Mouse (Mus musculus): ENCODE results near the gene Twsg1. TPM values are rescaled to one million over a fixed set of nuclear protein-coding genes. Genes with fewer than 3 reads are reported as not detected.

Gene Twsg1
- polyA plus RNA-seq, 1 experiment from 2014 or later, result 121 TPM

GRCm38 (mm10) chr17:65947307-65947706 lies 3.7 kb downstream of the Twsg1 start:
- no peak for ATAC-seq (ENCODE audit: insufficient number of reproducible peaks, insufficient read depth, low FRiP score, low read depth)
- 19% methylated on average over 8 of the region's 8 CpGs for WGBS
- no peaks in the 10 kb centered on the region for H3K9me3 ChIP-seq (ENCODE audit: control insufficient read depth, low read length)
- H3K4me1 ChIP-seq (ENCODE audit: control insufficient read depth in 2 of 2, insufficient read depth in 2 of 2, low read length in 2 of 2), result peaks cover 5 to 25% of the 10 kb centered on the region in 2 experiments
- 0 out of 2 replicates have a peak overlapping the region, but pooled peaks have one; percentile 4 for H3K9ac ChIP-seq (ENCODE audit: low read length)
- H3K27me3 ChIP-seq (ENCODE audit: control insufficient read depth, insufficient read depth, low read length), result no peaks in the 10 kb centered on the region
- peak overlapping the region; percentile 83 to 84 for H3K27ac ChIP-seq (replicated peaks in 1 of 2; ENCODE audit: control insufficient read depth in 1 of 2, insufficient read depth in 1 of 2, low read depth in 2 of 2, low read length in 2 of 2)
- H3K4me3 ChIP-seq (ENCODE audit: control insufficient read depth in 1 of 2, insufficient read depth in 1 of 2, low read depth in 1 of 2, low read length in 2 of 2), result no peak overlapping the region; a peak in 1 of 4 replicates
- H3K4me2 ChIP-seq (ENCODE audit: low read length), result peak overlapping the region; percentile 31
- peaks cover 33% of the 10 kb centered on the region for H3K36me3 ChIP-seq (ENCODE audit: control insufficient read depth, insufficient read depth, low read length)

DNA sequence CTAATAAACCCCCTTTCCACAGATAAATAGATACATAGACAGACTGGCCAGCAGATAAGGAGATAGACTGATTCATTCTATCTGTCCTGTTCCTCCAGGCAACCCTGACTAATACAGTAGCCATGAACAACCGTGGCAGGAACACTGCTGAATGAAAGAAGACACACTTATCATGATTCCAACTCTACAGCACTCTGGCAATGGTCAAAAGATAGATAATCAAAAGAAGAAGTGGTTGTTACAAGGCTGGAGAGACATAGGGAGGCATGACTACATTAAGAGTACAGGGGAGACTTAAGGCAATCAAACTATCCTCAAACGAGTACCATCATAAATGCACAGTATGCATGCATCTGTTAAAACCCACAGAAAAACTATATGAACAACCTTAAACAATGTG lies 5.6 kb downstream of the Twsg1 start:
- Histone ChIP-seq H3K4me2 (ENCODE audit: low read length) (no peak overlapping the region), H3K27ac (replicated peaks in 1 of 2; ENCODE audit: control insufficient read depth in 1 of 2, insufficient read depth in 1 of 2, low read depth in 2 of 2, low read length in 2 of 2) (no peak overlapping the region), H3K9me3 (ENCODE audit: control insufficient read depth, low read length) (no peaks in the 10 kb centered on the region), H3K4me3 (ENCODE audit: control insufficient read depth in 1 of 2, insufficient read depth in 1 of 2, low read depth in 1 of 2, low read length in 2 of 2) (no peak overlapping the region), H3K9ac (ENCODE audit: low read length) (no peak overlapping the region), H3K27me3 (ENCODE audit: control insufficient read depth, insufficient read depth, low read length) (no peaks in the 10 kb centered on the region), H3K36me3 (ENCODE audit: control insufficient read depth, insufficient read depth, low read length) (peaks cover 37% of the 10 kb centered on the region), H3K4me1 (ENCODE audit: control insufficient read depth in 2 of 2, insufficient read depth in 2 of 2, low read length in 2 of 2) (peaks cover 5 to 27% of the 10 kb centered on the region in 2 experiments)
- ATAC-seq (ENCODE audit: insufficient number of reproducible peaks, insufficient read depth, low FRiP score, low read depth), result no peak
- 83% methylated on average over 2 of the region's 2 CpGs for WGBS

GRCm38 (mm10) chr17:65942394-65942793 lies 8.6 kb downstream of the Twsg1 start:
- H3K27ac ChIP-seq (replicated peaks in 1 of 2; ENCODE audit: control insufficient read depth in 1 of 2, insufficient read depth in 1 of 2, low read depth in 2 of 2, low read length in 2 of 2), result no peak overlapping the region
- no peak overlapping the region for H3K9ac ChIP-seq (ENCODE audit: low read length)
- no peak for ATAC-seq (ENCODE audit: insufficient number of reproducible peaks, insufficient read depth, low FRiP score, low read depth)
- H3K36me3 ChIP-seq (ENCODE audit: control insufficient read depth, insufficient read depth, low read length), result peaks cover 30% of the 10 kb centered on the region
- no peak overlapping the region for H3K4me2 ChIP-seq (ENCODE audit: low read length)
- H3K4me1 ChIP-seq (ENCODE audit: control insufficient read depth in 2 of 2, insufficient read depth in 2 of 2, low read length in 2 of 2), result peaks cover 10 to 24% of the 10 kb centered on the region in 2 experiments
- WGBS, result 74% methylated on average over 4 of the region's 4 CpGs
- no peak overlapping the region for H3K4me3 ChIP-seq (ENCODE audit: control insufficient read depth in 1 of 2, insufficient read depth in 1 of 2, low read depth in 1 of 2, low read length in 2 of 2)
- no peaks in the 10 kb centered on the region for H3K27me3 ChIP-seq (ENCODE audit: control insufficient read depth, insufficient read depth, low read length)
- H3K9me3 ChIP-seq (ENCODE audit: control insufficient read depth, low read length), result no peaks in the 10 kb centered on the region

- no peaks in the 10 kb centered on the region for H3K27me3 ChIP-seq (ENCODE audit: control insufficient read depth, insufficient read depth, low read length)
- no peak overlapping the region for H3K9ac ChIP-seq (ENCODE audit: low read length)
- ATAC-seq (ENCODE audit: insufficient number of reproducible peaks, insufficient read depth, low FRiP score, low read depth), result no peak
- no peaks in the 10 kb centered on the region for H3K9me3 ChIP-seq (ENCODE audit: control insufficient read depth, low read length)
- peaks cover 35% of the 10 kb centered on the region for H3K36me3 ChIP-seq (ENCODE audit: control insufficient read depth, insufficient read depth, low read length)
- H3K4me2 ChIP-seq (ENCODE audit: low read length), result no peak overlapping the region
- H3K4me3 ChIP-seq (ENCODE audit: control insufficient read depth in 1 of 2, insufficient read depth in 1 of 2, low read depth in 1 of 2, low read length in 2 of 2), result no peak overlapping the region
- 91% methylated on average over 6 of the region's 6 CpGs for WGBS
- peaks cover 10 to 24% of the 10 kb centered on the region in 2 experiments for H3K4me1 ChIP-seq (ENCODE audit: control insufficient read depth in 2 of 2, insufficient read depth in 2 of 2, low read length in 2 of 2)
- no peak overlapping the region for H3K27ac ChIP-seq (replicated peaks in 1 of 2; ENCODE audit: control insufficient read depth in 1 of 2, insufficient read depth in 1 of 2, low read depth in 2 of 2, low read length in 2 of 2)
These were observed 9.8 kb downstream of the Twsg1 start for GRCm38 (mm10) chr17:65941275-65941674.

DNA sequence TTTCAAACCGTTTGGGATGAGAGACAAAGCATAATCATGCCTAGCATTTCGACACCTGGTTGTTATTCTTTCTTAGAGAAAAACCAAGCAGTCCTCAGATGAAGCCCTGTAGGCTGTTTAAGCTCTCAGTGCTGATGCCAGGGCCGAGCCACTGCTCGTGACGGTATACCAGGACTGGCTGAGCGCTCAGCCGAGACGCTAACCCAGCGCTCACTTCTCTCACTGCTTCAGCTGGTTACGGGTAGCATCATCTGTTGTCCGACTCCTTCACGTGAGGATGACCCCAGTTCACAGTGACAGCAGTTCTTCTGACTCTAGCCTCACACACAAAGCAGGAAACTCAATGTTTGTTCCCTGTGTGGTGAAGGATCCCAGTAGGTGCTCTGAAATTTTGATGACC lies 10.8 kb downstream of the Twsg1 start:
- WGBS, result 67% methylated on average over 12 of the region's 12 CpGs
- Histone ChIP-seq H3K4me3 (ENCODE audit: control insufficient read depth in 1 of 2, insufficient read depth in 1 of 2, low read depth in 1 of 2, low read length in 2 of 2) (no peak overlapping the region), H3K9me3 (ENCODE audit: control insufficient read depth, low read length) (no peaks in the 10 kb centered on the region), H3K4me1 (ENCODE audit: control insufficient read depth in 2 of 2, insufficient read depth in 2 of 2, low read length in 2 of 2) (peaks cover 10 to 24% of the 10 kb centered on the region in 2 experiments), H3K4me2 (ENCODE audit: low read length) (peak overlapping the region; percentile 6), H3K27me3 (ENCODE audit: control insufficient read depth, insufficient read depth, low read length) (no peaks in the 10 kb centered on the region), H3K9ac (ENCODE audit: low read length) (peak overlapping the region; percentile 46; the same call in 1 of the 2 replicates), H3K27ac (replicated peaks in 1 of 2; ENCODE audit: control insufficient read depth in 1 of 2, insufficient read depth in 1 of 2, low read depth in 2 of 2, low read length in 2 of 2) (peak overlapping the region; percentile 41 to 64; a peak in 2 of 4 replicates), H3K36me3 (ENCODE audit: control insufficient read depth, insufficient read depth, low read length) (peaks cover 35% of the 10 kb centered on the region)
- no peak for ATAC-seq (ENCODE audit: insufficient number of reproducible peaks, insufficient read depth, low FRiP score, low read depth)

DNA sequence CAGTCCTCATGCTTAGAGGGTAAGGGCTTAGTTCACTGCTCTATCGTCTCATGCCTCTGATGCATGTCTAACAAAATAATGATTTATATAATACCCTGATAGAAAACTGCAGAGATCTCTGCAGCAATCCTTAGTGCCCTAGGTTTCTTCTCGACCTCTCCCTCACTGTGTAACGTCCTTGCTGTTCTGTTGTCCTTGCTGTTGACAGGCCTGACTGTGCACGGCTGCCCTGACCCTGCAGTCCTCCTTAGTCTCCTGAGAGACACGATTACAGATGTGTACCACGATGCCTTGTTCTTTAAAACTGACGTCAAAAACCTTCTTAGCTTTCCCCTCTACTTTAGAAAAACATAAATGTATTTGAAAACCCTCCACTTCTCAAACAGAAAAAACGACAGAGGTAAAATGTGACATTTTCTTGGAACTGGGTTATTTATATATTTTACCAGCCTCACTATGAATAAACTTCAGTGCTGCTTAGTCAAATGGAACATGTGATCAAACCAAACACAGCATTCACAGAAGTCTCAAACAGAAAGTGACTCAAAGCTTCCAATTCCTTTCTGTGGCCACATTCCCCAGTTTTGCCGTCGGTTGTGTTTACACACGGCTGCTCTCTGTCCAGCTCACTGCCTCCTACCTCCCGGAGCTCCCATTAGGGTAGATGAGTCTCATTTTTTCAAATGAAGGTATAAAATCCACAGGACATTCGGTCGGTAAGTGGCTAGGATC lies 11.4 kb downstream of the Twsg1 start:
- Histone ChIP-seq H3K4me3 (ENCODE audit: control insufficient read depth in 1 of 2, insufficient read depth in 1 of 2, low read depth in 1 of 2, low read length in 2 of 2) (no peak overlapping the region), H3K9me3 (ENCODE audit: control insufficient read depth, low read length) (no peaks in the 10 kb centered on the region), H3K4me1 (ENCODE audit: control insufficient read depth in 2 of 2, insufficient read depth in 2 of 2, low read length in 2 of 2) (peaks cover 10 to 23% of the 10 kb centered on the region in 2 experiments), H3K4me2 (ENCODE audit: low read length) (peak overlapping the region; percentile 6), H3K36me3 (ENCODE audit: control insufficient read depth, insufficient read depth, low read length) (peaks cover 38% of the 10 kb centered on the region), H3K9ac (ENCODE audit: low read length) (peak overlapping the region; percentile 46; the same call in 1 of the 2 replicates), H3K27ac (replicated peaks in 1 of 2; ENCODE audit: control insufficient read depth in 1 of 2, insufficient read depth in 1 of 2, low read depth in 2 of 2, low read length in 2 of 2) (peak overlapping the region; percentile 41 to 64; a peak in 3 of 4 replicates), H3K27me3 (ENCODE audit: control insufficient read depth, insufficient read depth, low read length) (no peaks in the 10 kb centered on the region)
- ATAC-seq (ENCODE audit: insufficient number of reproducible peaks, insufficient read depth, low FRiP score, low read depth), result no peak
- 40% methylated on average over 14 of the region's 14 CpGs for WGBS

DNA sequence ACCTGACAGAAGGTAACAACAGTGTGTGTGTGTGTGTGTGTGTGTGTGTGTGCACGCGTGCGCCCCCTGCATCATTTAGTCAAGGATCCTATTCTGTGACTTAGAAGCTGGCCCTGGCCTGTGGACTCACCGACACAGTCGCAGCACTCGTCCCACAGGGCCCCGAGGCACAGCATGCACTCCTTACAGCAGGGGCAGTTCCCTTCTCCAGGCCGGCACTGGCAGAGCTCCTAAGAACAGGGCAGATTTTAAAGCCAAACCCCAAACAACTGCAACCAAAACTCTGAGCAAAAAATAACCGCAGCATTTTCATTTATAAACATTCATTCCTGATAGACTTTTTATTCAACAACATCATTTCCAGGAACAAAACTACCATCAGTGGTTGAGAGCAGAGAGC lies 13.4 kb downstream of the Twsg1 start:
- peaks cover 51% of the 10 kb centered on the region for H3K36me3 ChIP-seq (ENCODE audit: control insufficient read depth, insufficient read depth, low read length)
- no peak overlapping the region for H3K27ac ChIP-seq (replicated peaks in 1 of 2; ENCODE audit: control insufficient read depth in 1 of 2, insufficient read depth in 1 of 2, low read depth in 2 of 2, low read length in 2 of 2)
- H3K4me1 ChIP-seq (ENCODE audit: control insufficient read depth in 2 of 2, insufficient read depth in 2 of 2, low read length in 2 of 2), result peaks cover 10 to 21% of the 10 kb centered on the region in 2 experiments
- H3K4me2 ChIP-seq (ENCODE audit: low read length), result no peak overlapping the region
- ATAC-seq (ENCODE audit: insufficient number of reproducible peaks, insufficient read depth, low FRiP score, low read depth), result no peak
- H3K4me3 ChIP-seq (ENCODE audit: control insufficient read depth in 1 of 2, insufficient read depth in 1 of 2, low read depth in 1 of 2, low read length in 2 of 2), result no peak overlapping the region
- 0 out of 2 replicates have a peak, but pooled peaks cover 4% of the 10 kb centered on the region for H3K9me3 ChIP-seq (ENCODE audit: control insufficient read depth, low read length)
- 94% methylated on average over 9 of the region's 9 CpGs for WGBS
- no peak overlapping the region for H3K9ac ChIP-seq (ENCODE audit: low read length)
- no peaks in the 10 kb centered on the region for H3K27me3 ChIP-seq (ENCODE audit: control insufficient read depth, insufficient read depth, low read length)

All from heart, embryonic 14.5 days (tissue).